Mouse (Mus musculus): ENCODE results near the gene Cdc6. TPM values are rescaled to one million over a fixed set of nuclear protein-coding genes. Genes with fewer than 3 reads are reported as not detected.

Cdc6 gene
- total RNA-seq (2021), result 1 to 10 TPM; 7.5 to 9.1 TPM
- long read RNA-seq, experiment 1, full-length matches to known transcripts, result 3 of 3 reads
- long read RNA-seq, experiment 1, partial matches to known transcripts, result 0 of 3 reads
- long read RNA-seq, experiment 1, other reads (novel, unspliced or antisense), result 0 of 3 reads
- long read RNA-seq, experiment 2, full-length matches to known transcripts, result 9 of 10 reads
- long read RNA-seq, experiment 2, partial matches to known transcripts, result 0 of 10 reads
- long read RNA-seq, experiment 2, other reads (novel, unspliced or antisense), result 1 of 10 reads

DNA sequence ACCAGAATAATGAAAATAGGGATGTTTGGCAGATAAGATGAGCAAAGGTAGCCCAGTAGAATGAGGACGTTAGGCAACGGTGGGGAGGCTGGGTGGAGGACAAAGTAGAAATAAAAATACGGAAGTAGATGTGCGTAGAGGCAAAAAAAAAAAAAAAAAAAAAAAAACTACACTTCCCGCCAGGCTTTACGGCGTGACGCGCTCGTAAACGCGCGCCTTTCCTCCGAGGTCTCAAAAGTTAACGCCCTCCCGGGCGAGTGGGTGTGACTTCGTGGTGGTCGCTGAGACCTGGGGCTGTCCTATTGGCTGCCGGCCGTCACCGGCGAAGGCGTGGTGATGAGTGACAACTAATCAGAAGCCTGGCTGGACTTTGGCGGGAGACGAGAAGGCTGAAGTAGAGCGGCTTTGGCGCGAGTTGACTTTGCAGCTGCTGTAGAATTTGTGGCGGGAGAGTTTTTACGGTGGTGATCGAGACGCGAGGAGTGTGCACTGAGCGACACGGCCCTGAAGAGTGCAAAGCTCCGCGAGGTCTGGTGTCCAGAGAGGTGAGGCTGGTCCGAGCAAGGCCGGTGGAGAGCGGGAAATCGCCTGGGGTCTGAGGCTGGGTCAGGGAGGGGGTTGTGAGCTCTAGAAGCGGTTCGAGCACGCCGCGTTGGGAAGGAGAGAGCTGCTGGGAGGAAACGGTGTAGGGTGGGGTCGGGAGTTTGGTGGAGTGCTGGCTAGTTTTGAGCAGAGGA, at the start of gene Cdc6:
Cdc6 (plus strand) TSS at position 365 of the 737 bp plus-strand sequence.
- peak; percentile 82 to 94 for DNase-seq (ENCODE audit: low spot score in 2 of 2)

DNA sequence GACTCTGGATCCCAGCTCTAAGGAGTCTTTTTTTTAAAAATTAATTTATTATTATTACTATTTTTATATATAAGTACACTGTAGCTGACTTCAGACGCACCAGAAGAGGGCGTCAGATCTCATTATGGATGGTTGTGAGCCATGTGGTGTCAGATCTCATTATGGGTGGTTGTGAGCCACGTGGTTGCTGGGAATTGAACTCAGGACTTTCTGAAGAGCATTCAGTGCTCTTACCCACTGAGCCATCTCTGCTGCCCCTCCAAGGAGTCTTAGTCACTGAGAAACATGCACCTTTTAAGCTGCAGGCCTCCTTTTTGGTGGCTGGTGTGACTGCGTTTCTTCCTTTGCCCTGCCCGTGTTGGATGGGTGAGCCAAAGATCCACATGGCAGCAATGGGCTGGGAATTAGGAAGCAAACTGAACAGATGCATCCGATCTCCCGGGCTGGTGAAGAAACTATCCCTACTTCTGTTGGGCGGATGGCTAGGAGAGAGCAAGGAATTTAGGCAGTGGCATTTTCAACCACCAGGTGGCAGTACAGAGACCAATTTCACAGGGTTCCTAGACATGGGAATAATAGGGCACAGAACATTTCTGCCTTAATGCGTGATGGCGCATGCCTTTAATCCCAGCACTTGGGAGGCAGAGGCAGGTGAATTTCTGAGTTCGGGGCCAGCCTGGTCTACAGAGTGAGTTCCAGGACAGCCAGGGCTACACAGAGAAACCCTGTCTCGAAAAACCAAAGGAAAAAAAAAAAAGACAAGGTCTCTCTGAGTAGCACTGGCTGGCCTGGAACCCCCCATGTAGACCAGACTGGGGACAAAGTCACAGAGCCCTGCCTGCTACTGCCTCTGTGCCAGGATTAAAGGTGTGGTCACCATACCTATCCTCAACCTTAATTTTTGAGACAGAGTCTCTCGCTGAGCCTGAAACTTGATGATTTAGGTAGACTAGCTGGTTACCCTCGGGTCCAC, 48.6 kb upstream of the Cdc6 start:
- peak; percentile 61 to 79 for DNase-seq (ENCODE audit: low spot score in 2 of 2)

DNA sequence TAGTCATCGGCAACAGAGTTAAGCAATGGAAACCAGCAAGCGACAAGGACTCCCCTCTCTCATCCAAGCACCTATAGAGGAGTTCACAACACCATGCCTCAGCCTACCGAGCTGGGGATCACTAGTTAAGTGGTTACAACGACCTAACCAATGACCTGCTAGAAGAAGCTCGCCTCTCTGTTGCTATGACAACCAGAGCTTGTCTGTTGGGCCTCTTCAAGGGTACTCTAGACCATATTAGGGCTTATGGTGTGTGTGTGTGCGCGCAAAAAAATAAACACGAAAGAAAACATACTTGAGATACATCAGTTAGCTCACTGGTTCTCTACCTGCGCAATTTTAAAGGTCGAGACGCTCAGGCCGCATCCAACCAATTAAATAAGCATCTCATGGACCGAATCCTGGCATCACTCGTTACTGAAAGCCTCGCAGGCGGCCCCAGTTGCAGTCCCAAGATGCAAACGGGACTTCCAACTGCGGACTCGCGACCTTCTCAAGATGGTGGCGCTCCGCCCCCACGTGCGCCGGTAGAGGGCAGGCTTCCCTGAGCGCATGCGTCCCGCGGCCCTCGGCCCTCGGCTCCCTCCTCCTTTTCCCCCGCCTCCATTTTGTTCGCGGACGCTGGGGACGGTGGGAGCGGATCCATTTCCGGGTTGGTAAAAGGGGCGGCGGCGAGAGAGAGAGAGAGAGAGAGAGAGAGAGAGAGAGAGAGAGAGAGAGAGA, 44.4 kb upstream of the Cdc6 start, which contains the start of gene Wipf2:
Wipf2 (plus strand) TSS at position 611 of the 723 bp plus-strand sequence.
- DNase-seq (ENCODE audit: low spot score in 2 of 2), result peak; percentile 90 to 92

DNA sequence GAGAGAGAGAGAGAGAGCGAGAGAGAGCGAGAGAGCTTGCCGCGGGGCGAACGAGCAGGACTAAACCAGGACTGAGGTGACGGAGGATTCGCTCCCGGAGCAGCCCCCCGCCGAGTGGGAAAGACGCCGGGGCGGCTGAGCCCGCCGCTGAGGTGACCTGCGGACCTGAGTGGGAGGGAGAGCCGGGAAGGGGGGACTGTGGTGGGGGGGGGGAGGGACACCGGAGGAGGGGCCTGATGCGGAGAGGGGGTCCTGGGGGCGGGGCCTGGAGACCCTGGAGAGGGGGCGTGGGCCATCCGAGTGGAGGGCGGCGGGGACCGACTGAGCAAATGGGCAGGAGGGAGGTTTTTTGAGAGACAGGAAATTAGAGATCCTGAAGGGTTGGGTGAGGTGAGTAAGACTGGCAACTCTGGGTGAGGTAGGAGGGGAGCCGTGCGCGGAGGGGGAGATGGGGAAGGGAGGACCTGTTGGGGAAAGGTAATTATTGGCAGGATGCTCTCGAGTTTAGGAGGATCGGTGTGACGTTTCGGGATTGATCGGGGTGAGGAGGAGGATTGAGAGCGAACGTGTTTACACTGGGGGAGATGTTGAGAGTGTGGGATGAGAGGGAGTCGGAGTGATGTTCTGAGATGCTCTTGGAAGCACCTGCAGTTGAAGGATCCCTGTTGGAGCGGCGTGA, 43.7 kb upstream of the Cdc6 start:
- DNase-seq (ENCODE audit: low spot score in 2 of 2), result peak; percentile 20 to 24

DNA sequence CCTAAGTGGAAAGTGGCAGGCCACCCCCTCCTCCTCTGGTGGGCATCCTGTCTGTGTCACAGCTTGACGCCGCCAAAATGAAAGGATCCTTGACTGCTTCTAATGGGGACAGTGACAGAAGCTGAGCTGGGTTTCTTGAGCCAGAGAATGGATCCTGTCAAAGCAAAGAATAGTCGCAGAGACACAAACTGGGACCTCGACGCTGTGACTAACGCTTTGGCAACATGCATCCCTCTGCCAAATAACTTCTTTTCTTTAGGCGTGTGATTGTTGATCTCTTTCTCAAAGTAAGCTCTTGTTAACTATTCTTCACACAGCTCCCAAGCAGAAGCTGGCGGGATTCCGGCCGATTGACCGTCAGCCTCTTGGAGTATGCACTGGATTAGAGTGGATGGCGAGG, 40.3 kb upstream of the Cdc6 start:
- DNase-seq (ENCODE audit: low spot score in 2 of 2), result no peak

DNA sequence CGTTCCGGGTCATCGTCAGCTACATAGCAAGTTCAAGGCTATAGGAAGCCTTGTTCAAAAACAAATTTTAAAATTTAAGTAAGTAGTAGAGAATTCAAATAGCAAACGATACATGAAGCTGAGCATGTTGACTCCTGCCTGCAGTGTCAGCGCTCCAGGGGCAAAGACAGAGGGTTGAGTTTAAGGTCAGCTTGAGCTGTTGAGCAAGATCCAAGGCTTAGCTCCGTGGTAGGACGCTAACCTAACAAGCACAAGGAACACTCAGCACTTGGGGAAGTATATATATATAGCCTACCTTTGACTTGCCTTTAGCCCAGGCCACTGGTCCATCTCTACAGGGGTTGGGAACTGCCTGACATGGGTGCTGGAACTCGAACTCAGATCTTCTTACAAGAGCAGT, 37.7 kb upstream of the Cdc6 start:
- no peak for DNase-seq (ENCODE audit: low spot score in 2 of 2)

DNA sequence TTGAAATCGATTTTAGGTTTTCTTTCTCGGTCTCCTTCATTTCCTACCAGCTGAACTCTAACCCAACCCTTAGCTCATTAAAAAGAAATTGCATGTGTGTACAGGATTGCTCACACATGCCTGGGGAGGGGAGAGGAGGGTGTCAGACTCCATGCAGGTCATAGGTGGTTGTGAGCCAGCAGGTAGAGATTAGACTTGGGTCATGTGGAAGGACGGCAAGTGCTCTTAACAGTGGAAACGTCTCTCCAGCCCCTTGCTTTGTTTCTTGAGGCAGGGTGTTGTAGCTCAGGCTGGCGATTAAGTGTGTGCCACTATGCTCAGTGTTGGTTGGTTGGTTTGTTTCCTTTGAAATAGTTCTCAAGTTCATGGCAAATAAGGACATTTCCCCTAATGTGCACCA, 36.8 kb upstream of the Cdc6 start:
- DNase-seq (ENCODE audit: low spot score in 2 of 2), result no peak

DNA sequence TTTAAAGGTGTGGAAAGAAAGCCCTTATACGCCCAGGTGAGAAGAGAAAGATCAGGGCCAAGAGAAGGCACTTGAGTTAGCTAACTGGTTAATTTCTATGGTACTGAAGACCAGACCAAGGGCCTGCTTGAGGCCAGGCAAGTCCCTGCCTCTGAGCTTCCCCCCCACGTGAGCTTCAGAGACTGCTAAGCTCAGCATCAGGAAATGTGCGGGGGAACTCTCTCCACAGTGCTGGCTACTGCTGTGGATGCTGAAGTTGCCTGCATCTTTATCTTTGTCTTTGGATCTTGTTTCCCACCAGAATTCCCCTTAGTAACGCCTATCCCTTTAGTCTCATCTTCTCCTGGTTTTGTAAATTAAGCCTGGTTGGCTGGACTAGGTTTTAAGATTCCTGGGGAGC, 36.2 kb upstream of the Cdc6 start:
- no peak for DNase-seq (ENCODE audit: low spot score in 2 of 2)

DNA sequence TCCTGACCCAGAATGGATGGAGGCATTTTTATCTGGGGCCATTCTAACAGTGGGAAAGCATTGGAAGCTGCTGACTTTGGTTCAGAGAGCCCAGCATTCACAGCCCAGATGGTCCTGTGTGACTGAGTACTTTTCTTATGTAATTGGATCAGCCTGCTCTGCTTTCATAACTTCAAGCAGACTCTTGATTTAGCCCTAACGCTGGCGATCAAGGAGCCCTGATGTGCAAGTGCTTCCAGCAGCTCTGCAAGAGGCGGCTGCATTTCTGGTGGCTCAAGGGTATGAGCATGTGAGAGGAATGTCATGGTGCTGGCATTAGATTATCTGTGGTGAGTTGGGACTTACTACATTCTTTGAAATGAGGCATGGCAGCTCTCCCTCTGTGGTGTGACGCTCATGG, 35.6 kb upstream of the Cdc6 start:
- no peak for DNase-seq (ENCODE audit: low spot score in 2 of 2)

DNA sequence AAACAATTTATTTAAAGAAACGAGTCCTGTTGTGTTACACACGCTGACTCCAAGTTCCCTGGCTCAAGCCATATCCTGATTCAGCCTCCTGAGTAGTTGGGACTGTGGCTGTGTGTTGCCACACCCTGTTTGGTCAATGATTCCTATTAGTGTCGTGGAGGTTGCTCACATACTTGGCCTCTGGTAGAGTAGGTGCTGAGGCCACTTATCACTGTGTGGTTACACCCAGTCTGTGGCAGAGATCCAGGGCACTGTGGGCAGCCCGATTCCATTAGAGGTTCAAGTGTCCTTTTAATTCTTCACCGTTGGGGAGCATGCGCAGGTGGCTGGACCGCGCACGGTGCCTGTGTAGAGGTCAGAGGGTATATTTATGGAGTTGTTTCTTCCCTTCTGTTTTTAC, 33.7 kb upstream of the Cdc6 start:
- no peak for DNase-seq (ENCODE audit: low spot score in 2 of 2)

DNA sequence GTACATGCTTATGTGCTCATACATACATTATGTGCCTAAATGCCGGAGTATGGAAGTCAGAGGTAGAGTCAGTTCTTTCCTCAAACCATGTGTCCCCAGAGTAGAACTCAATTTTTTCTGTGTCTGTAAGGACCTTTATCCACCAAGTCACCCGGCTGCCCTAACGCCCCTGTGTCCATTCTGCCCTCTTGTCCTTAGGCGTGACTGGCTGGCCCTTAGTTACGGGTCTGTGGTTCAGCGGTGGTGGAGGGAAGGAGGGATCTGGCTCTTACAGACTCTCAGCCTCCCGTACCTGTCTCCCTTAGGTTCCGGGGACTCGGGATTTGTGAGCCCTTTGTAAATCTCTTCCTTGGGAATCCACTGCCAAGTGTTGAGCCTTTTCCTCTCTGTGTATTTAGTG, 30.6 kb upstream of the Cdc6 start:
- no peak for DNase-seq (ENCODE audit: low spot score in 2 of 2)

DNA sequence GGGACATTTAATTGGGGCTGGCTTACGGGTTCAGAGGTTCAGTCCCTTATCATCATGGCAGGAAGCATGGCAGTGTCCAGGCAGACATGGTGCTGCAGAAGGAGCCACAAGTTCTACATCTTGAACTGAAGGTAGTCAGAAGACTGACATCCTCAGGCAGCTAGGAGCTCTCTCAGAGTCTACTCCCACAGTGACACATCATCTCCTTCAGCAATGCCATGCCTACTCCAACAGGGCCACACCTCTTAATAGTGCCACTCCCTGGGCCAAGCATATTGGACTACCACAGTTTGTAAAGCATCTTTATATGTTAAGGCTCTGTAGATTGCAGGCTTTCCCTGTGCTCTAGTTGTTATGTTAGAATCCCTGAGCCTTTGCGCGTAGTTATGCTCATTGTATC, 19.9 kb upstream of the Cdc6 start:
- no peak for DNase-seq (ENCODE audit: low spot score in 2 of 2)

DNA sequence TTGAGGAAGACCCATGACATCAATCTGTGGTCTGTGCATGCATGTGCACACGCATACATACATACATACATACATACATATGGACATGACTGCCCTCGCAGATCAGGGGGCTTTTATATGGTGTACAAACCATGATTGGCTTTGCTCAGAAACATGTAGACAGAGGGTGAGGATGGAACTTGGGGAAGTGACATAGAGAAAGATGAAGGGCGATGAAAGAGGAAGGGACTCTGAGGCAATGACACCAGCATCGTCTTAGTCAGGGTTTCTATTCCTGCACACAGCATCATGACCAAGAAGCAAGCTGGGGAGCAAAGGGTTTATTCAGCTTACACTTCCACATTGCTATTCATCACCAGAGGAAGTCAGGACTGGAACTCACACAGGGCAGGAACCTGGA, 18.5 kb upstream of the Cdc6 start:
- DNase-seq (ENCODE audit: low spot score in 2 of 2), result no peak

DNA sequence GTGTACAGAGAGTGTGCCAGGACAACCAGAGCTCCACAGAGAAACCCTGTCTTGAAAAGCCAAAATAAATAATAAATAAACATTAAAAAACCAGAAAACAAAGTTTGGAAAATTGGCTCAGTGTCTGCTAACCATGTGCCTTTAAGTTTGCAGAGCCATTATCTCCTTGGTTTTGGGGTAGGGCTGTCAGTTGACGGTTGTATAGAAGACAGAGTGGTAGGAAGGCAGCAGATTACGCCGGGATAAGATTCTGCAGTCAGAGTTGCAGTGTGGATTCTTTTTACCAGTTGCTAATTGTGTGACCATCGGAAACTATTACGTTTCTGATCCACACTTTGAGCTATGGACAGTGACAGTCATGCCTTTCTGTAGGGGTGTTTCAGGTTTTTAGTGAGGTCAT, 17.6 kb upstream of the Cdc6 start:
- no peak for DNase-seq (ENCODE audit: low spot score in 2 of 2)

DNA sequence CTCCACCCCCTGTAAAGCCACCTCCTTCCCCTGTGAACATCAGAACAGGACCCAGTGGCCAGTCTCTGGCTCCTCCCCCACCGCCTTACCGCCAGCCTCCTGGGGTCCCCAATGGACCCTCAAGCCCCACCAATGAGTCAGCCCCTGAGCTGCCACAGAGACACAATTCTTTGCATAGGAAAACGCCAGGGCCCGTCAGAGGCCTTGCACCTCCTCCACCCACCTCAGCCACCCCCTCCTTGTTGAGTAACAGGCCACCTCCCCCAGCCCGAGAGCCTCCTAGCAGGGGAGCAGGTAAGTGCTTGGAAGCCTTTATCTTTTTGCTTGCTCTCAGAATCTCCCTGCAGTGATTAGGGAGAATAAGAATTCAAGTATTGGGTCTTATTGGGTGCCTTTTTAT, 15.2 kb upstream of the Cdc6 start:
- no peak for DNase-seq (ENCODE audit: low spot score in 2 of 2)

DNA sequence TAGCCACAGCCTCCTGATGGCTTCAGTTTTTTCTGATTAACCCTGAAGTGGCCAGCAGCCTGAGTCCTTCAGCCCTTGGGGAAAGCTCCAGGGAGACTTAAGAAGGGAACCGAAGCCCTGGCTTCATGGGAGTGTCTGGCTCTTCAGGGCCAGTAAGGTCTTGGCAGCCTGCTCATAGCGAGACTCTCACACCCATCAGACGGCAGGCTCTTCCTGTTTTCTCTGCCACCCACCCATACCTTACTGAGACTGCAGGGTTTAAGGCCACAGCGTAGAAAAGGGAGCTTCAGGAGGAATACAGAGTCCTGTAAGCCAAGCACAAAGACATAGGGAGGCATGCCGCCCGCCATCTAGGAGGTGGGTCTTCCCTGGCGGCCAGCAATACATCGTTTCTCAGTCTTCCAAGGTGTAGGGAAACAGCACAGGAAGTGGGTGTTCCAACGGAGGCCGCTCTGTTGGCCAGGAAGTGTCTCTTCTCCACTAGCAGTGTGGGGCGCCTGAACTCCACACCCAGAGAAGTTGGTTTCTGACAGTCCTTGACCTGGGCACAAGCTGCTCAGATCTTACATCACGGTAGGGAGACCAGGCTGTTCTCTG, 7.0 kb upstream of the Cdc6 start:
- no peak for DNase-seq (ENCODE audit: low spot score in 2 of 2)

DNA sequence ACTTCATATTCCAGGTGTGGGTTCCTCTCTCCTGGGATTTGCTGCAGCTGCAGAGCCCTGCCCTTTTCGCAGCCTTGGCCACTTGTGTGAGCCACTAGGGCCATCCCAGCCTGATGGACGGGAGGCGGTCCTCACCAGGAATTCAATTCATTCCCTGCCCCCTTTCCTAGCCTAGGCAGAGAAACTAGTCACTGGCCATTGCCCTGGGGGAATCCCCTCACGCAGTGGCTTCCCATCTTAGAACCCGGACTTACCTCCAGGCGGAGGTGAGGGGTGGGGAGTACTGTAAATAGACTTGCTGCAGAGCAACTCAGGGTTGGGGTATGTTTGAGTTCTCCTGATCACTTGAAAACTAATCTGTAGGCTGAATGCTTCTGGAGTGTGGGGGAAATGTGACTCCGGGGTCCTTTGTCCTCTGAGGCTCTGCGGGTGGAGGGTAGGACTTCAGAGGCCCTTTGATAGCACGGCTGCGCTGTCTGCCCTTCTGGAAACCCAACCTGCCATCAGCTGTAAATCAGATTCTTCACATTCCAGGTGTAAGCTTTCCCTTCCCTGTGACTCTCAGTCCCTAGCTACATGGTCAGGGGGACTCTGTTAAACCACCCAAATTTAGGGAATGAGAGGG, 4.9 kb upstream of the Cdc6 start:
- no peak for DNase-seq (ENCODE audit: low spot score in 2 of 2)

DNA sequence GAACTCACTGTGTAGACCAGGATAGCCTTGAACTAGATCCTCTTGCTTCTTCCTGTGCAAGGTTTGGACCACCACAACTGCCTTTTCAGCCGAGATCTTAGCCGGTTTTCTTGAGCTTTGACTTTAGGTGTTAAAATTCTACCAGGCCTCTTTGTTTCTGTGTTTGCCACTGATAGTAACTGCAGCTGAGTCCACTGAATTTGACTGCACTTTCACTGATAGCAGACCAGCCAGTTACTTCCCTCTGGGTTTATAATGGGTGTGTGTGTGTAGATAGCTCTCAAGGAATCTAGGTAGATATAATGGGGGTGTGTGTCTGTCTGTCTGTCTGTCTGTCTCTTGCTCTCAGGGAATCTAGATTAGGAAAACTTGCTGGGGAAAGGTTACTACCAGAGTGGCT, 3.0 kb upstream of the Cdc6 start:
- no peak for DNase-seq (ENCODE audit: low spot score in 2 of 2)

DNA sequence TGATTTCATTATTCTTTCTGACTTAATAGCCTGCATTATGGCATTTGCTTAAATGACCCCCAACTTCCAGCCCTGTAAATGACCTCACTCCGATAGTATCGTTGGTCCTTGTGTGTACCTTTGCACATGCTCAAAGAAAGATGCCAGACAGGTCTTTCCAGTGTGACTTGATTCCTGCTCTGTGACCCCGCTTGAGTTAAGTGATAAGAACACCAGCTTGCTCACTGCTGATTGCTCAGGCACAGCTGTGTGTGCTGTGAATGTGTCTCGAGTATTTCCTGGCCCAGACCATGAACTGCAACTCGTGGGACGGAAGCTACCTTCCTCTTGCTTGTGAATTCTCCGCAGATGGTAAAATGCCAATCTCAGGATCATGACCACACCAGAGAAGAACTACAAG, 2.6 kb upstream of the Cdc6 start:
- no peak for DNase-seq (ENCODE audit: low spot score in 2 of 2)

DNA sequence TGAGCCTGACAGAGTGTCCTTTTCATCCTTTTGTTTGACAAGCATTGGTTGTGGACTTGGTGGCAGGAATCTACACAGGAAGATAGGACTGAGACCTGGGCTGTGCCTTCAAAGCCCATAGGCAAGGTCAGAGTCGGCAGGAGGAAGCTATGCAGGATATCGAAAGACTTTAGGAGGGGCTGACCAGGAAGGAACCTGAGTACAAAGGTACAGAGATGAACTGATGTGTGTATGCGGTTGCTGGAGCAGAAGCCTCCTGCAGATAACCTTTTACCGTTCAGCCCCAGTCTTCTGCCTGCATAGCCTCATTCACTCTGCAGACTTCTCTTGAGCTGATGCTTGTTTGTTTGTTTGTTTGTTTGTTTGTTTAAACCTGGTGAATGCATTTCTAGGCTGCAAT, 2.0 kb upstream of the Cdc6 start:
- no peak for DNase-seq (ENCODE audit: low spot score in 2 of 2)

Measured in adrenal gland, postnatal 4 days (tissue).